Comparison of ENCODE assay signal across 9 mouse cellular contexts in the genomic region with DNA sequence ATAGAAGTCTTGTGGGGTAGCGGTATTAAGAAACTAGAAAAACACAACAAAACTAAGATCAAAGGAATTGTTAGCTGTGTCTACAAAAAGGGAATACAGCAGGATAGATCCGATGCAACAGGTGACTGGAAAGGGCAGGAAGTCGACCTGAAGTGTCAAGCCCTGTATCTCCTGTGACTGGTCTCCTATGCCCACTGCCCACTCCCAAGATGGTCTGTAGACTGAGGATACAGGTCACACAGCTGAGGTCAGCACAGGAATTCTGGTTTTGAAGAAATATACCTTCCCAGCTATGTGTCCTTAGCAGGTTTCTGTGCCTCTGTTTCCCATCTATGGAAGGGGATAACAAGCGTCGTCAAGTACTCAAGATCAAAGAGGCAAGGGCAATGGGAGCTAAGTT. TPM values are rescaled to one million over a fixed set of nuclear protein-coding genes. Genes with fewer than 3 reads are reported as not detected.
DNase-seq lines count a peak whose midpoint lies in the region; ATAC-seq and TF ChIP-seq lines count a peak whose summit lies in the region.
"Had no signal": no experiment of that assay in that cellular context is flagged by ENCODE, and none has a peak within 500 bp of the region (broad histone marks: within the 10 kb centered on the region; RNA-seq: fewer than 3 reads in every experiment).

No protein-coding gene starts in this region.

- no peaks in the 10 kb centered on the region for H3K9me3 ChIP-seq in kidney, embryonic 14.5 days (ENCODE audit: control insufficient read depth, low read length)
- H3K9me3 ChIP-seq in forebrain, embryonic 12.5 days, result no peaks in the 10 kb centered on the region
- H3K9me3 ChIP-seq in intestine, embryonic 16.5 days (ENCODE audit: control insufficient read depth, low read length), result no peaks in the 10 kb centered on the region
- no peaks in the 10 kb centered on the region for H3K9me3 ChIP-seq in neural tube, embryonic 12.5 days

- peaks cover 10% of the 10 kb centered on the region; the same call in 1 of the 2 replicates for H3K36me3 ChIP-seq in kidney, embryonic 14.5 days (ENCODE audit: control insufficient read depth, insufficient read depth, low read length)
- no peaks in the 10 kb centered on the region for H3K36me3 ChIP-seq in kidney, adult 2 months (ENCODE audit: control insufficient read depth, insufficient read depth, low read length)
- H3K36me3 ChIP-seq in forebrain, embryonic 12.5 days (replicated peaks), result no peaks in the 10 kb centered on the region
- no peaks in the 10 kb centered on the region for H3K36me3 ChIP-seq in intestine, embryonic 16.5 days (ENCODE audit: control insufficient read depth, insufficient read depth, low read length)
- peaks cover 4% of the 10 kb centered on the region; the same call in 1 of the 2 replicates for H3K36me3 ChIP-seq in neural tube, embryonic 12.5 days

- no peak for TF ChIP-seq POLR2A in kidney, adult 2 months (IDR thresholded peaks at IDR 0.05; ENCODE audit: low read depth, low read length)

- H3K4me3 ChIP-seq in kidney, embryonic 14.5 days (ENCODE audit: low read length), result no peak overlapping the region
- no peak overlapping the region for H3K4me3 ChIP-seq in kidney, adult 2 months (ENCODE audit: insufficient read depth, low read depth, low read length)
- H3K4me3 ChIP-seq in forebrain, embryonic 12.5 days (replicated peaks), result peak overlapping the region; percentile 97; the same call in 1 of the 2 replicates
- no peak overlapping the region for H3K4me3 ChIP-seq in intestine, embryonic 16.5 days (ENCODE audit: low read length)
- no peak overlapping the region for H3K4me3 ChIP-seq in neural tube, embryonic 12.5 days

- no peak for DNase-seq in kidney, adult 2 months
- no peak for DNase-seq in thymus, postnatal 0 days (ENCODE audit: low spot score)
- DNase-seq in left cerebral cortex, postnatal 25 days (ENCODE audit: low spot score in 2 of 2), result no peak
- no peak for DNase-seq in adrenal gland, adult 18-20 months (ENCODE audit: low spot score in 2 of 2)
- DNase-seq: kidney, postnatal 25 days had no signal

- intact Hi-C loops in left cerebral cortex, postnatal 25 days (cut with DNase I), result loop anchor here (5.0 kb wide), 2 partner anchors 44 to 189 kb away; partner anchors contain the start of gene Ppp6r3

- ATAC-seq in kidney, embryonic 14.5 days (ENCODE audit: low FRiP score, low TSS enrichment), result no peak
- no peak for ATAC-seq in forebrain, embryonic 12.5 days (ENCODE audit: low FRiP score)
- ATAC-seq in intestine, embryonic 16.5 days, result no peak
- no peak for ATAC-seq in neural tube, embryonic 12.5 days (ENCODE audit: low FRiP score, low read depth)

- H3K4me1 ChIP-seq in kidney, embryonic 14.5 days (ENCODE audit: control insufficient read depth, insufficient read depth, low read length), result peaks cover 14% of the 10 kb centered on the region
- H3K4me1 ChIP-seq in kidney, adult 2 months (ENCODE audit: control insufficient read depth, insufficient read depth, low read length), result peaks cover 11% of the 10 kb centered on the region
- peaks cover 24% of the 10 kb centered on the region for H3K4me1 ChIP-seq in forebrain, embryonic 12.5 days
- peaks cover 11% of the 10 kb centered on the region for H3K4me1 ChIP-seq in intestine, embryonic 16.5 days (ENCODE audit: control insufficient read depth, insufficient read depth, low read length)
- peaks cover 30% of the 10 kb centered on the region for H3K4me1 ChIP-seq in neural tube, embryonic 12.5 days

- no peak for TF ChIP-seq CTCF in kidney, adult 2 months (conservative IDR thresholded peaks at IDR 0.05; ENCODE audit: insufficient read depth, insufficient read length, low read depth, low read length)

- 89% methylated on average over 5 of the region's 5 CpGs for WGBS in kidney, embryonic 14.5 days
- WGBS in kidney, adult 2 months, result 93% methylated on average over 5 of the region's 5 CpGs
- 95% methylated on average over 5 of the region's 5 CpGs for WGBS in forebrain, embryonic 12.5 days
- WGBS in intestine, embryonic 16.5 days, result 95% methylated on average over 5 of the region's 5 CpGs
- WGBS in neural tube, embryonic 12.5 days, result 94% methylated on average over 5 of the region's 5 CpGs

- no peak overlapping the region for H3K27ac ChIP-seq in kidney, embryonic 14.5 days (ENCODE audit: low read depth, low read length)
- no peak overlapping the region for H3K27ac ChIP-seq in kidney, adult 2 months (ENCODE audit: insufficient read depth, low read depth, low read length)
- H3K27ac ChIP-seq in forebrain, embryonic 12.5 days, result no peak overlapping the region
- H3K27ac ChIP-seq in intestine, embryonic 16.5 days (ENCODE audit: low read length), result no peak overlapping the region
- H3K27ac ChIP-seq in neural tube, embryonic 12.5 days, result no peak overlapping the region

- H3K9ac ChIP-seq in kidney, embryonic 14.5 days (ENCODE audit: low read depth, low read length), result no peak overlapping the region
- H3K9ac ChIP-seq in forebrain, embryonic 12.5 days, result no peak overlapping the region
- H3K9ac ChIP-seq in intestine, embryonic 16.5 days (ENCODE audit: low read depth, low read length), result no peak overlapping the region
- H3K9ac ChIP-seq in neural tube, embryonic 12.5 days, result 0 out of 2 replicates have a peak overlapping the region, but pooled peaks have one; percentile 100

- H3K4me2 ChIP-seq in kidney, embryonic 14.5 days (replicated peaks; ENCODE audit: low read depth, low read length), result peak overlapping the region; percentile 77; the same call in 1 of the 2 replicates
- peak overlapping the region; percentile 84 for H3K4me2 ChIP-seq in forebrain, embryonic 12.5 days
- H3K4me2 ChIP-seq in intestine, embryonic 16.5 days (ENCODE audit: low read depth, low read length), result 0 out of 2 replicates have a peak overlapping the region, but pooled peaks have one; percentile 90
- peak overlapping the region; percentile 74 for H3K4me2 ChIP-seq in neural tube, embryonic 12.5 days (replicated peaks)

- no peaks in the 10 kb centered on the region for H3K27me3 ChIP-seq in kidney, embryonic 14.5 days (ENCODE audit: control insufficient read depth, insufficient read depth, low read length)
- no peaks in the 10 kb centered on the region for H3K27me3 ChIP-seq in kidney, adult 2 months (replicated peaks; ENCODE audit: control insufficient read depth, insufficient read depth, low read length)
- no peaks in the 10 kb centered on the region for H3K27me3 ChIP-seq in forebrain, embryonic 12.5 days
- H3K27me3 ChIP-seq in intestine, embryonic 16.5 days (replicated peaks; ENCODE audit: control insufficient read depth, insufficient read depth, low read length), result no peaks in the 10 kb centered on the region
- H3K27me3 ChIP-seq in neural tube, embryonic 12.5 days (replicated peaks), result no peaks in the 10 kb centered on the region

RNA-seq across cellular contexts. Expression of gene Kmt5b, which starts 0.8 kb away (rescaled TPM):
- polyA plus RNA-seq in kidney, embryonic 14.5 days (2014; fragmentation: Nextera tagmentation; extraction: Ambion mirVana), result 20.2 and 41.7 TPM in 2 replicates
- 12.6 and 12.9 TPM in 2 replicates for polyA plus RNA-seq in kidney, adult 2 months (2012; rRNA removed)
- 58.0 and 60.6 TPM in 2 replicates for polyA plus RNA-seq in forebrain, embryonic 12.5 days (2016; fragmentation: Nextera tagmentation; extraction: Ambion mirVana)
- polyA plus RNA-seq in intestine, embryonic 16.5 days (2015; fragmentation: Nextera tagmentation; extraction: Ambion mirVana), result 16.5 and 17.7 TPM in 2 replicates
- polyA plus RNA-seq in neural tube, embryonic 12.5 days (2016; fragmentation: Nextera tagmentation; extraction: Ambion mirVana), result 53.1 and 55.3 TPM in 2 replicates
- polyA plus RNA-seq in thymus, postnatal 0 days (2015; fragmentation: Nextera tagmentation; extraction: Ambion mirVana), result 24.7 and 31.1 TPM in 2 replicates
- 10 to 100 TPM; 50.7 to 52.3 TPM for total RNA-seq in left cerebral cortex, postnatal 25 days (2021)
- 10 to 100 TPM; 40.3 to 47.9 TPM for total RNA-seq in adrenal gland, adult 18-20 months (2021)

RNA-seq across cellular contexts. Expression of gene 1810055G02Rik, which starts 58.3 kb away (rescaled TPM):
- 33.7 and 38.6 TPM in 2 replicates for polyA plus RNA-seq in kidney, embryonic 14.5 days (2014; fragmentation: Nextera tagmentation; extraction: Ambion mirVana)
- polyA plus RNA-seq in kidney, adult 2 months (2012; rRNA removed), result 18.8 and 23.3 TPM in 2 replicates
- 35.1 and 40.2 TPM in 2 replicates for polyA plus RNA-seq in forebrain, embryonic 12.5 days (2016; fragmentation: Nextera tagmentation; extraction: Ambion mirVana)
- polyA plus RNA-seq in intestine, embryonic 16.5 days (2015; fragmentation: Nextera tagmentation; extraction: Ambion mirVana), result 53.8 and 65.6 TPM in 2 replicates
- polyA plus RNA-seq in neural tube, embryonic 12.5 days (2016; fragmentation: Nextera tagmentation; extraction: Ambion mirVana), result 33.9 and 35.6 TPM in 2 replicates
- 6.8 and 8.6 TPM in 2 replicates for polyA plus RNA-seq in thymus, postnatal 0 days (2015; fragmentation: Nextera tagmentation; extraction: Ambion mirVana)
- total RNA-seq in left cerebral cortex, postnatal 25 days (2021), result 10 to 100 TPM; 35.1 TPM
- 10 to 100 TPM; 32.5 to 43.3 TPM for total RNA-seq in adrenal gland, adult 18-20 months (2021)
